Mouse (Mus musculus) kidney, postnatal 10 days (tissue): ENCODE measurements around the gene Camkv.

Source experiments
- DNase-seq: peaks from one replicate; pipeline ENCODE4 v3.0.0; 2021; ENCODE audit warnings: mixed read lengths

Gene Camkv

GRCm38 (mm10) chr9:107923956-107924355, 11.5 kb upstream of the Camkv start:
- DNase-seq, result peak; percentile 24

GRCm38 (mm10) chr9:107925251-107925650, 10.2 kb upstream of the Camkv start:
- DNase-seq, result no peak

- DNase-seq, result no peak
These were observed 8.5 kb upstream of the Camkv start for GRCm38 (mm10) chr9:107926920-107927420.

GRCm38 (mm10) chr9:107927749-107928148, 7.7 kb upstream of the Camkv start:
- peak; percentile 38 for DNase-seq

GRCm38 (mm10) chr9:107928169-107928568, 7.3 kb upstream of the Camkv start, which contains the start of gene Actl11:
Gene Actl11, plus strand, starts transcription at chr9:107928469.
- no peak for DNase-seq

- no peak for DNase-seq
These were observed 3.3 kb upstream of the Camkv start for GRCm38 (mm10) chr9:107932221-107932620.

- DNase-seq, result no peak
These were observed 1.3 kb upstream of the Camkv start for GRCm38 (mm10) chr9:107934146-107934545.

- peak; percentile 41 for DNase-seq
These were observed 328 bp downstream of the Camkv start for GRCm38 (mm10) chr9:107935790-107936214.

GRCm38 (mm10) chr9:107936215-107936822, 845 bp downstream of the Camkv start:
- DNase-seq, result no peak

- no peak for DNase-seq
These were observed 1.4 kb downstream of the Camkv start for GRCm38 (mm10) chr9:107936831-107937230.

GRCm38 (mm10) chr9:107947241-107948194, 12.0 kb downstream of the Camkv start:
- DNase-seq, result no peak

GRCm38 (mm10) chr9:107949184-107949921, 13.9 kb downstream of the Camkv start:
- no peak for DNase-seq

- DNase-seq, result no peak
These were observed 14.4 kb downstream of the Camkv start, which contains the start of gene Traip for GRCm38 (mm10) chr9:107949922-107950235. Gene Traip, plus strand, starts transcription at chr9:107950136.

- peak; percentile 96 for DNase-seq
These were observed 15.2 kb downstream of the Camkv start for GRCm38 (mm10) chr9:107950460-107951355.

- no peak for DNase-seq
These were observed 20.3 kb downstream of the Camkv start for GRCm38 (mm10) chr9:107955613-107956289.

GRCm38 (mm10) chr9:107957141-107957540, 21.7 kb downstream of the Camkv start:
- no peak for DNase-seq

GRCm38 (mm10) chr9:107959896-107960295, 24.4 kb downstream of the Camkv start:
- no peak for DNase-seq

GRCm38 (mm10) chr9:107960928-107961327, 25.5 kb downstream of the Camkv start:
- DNase-seq, result no peak

GRCm38 (mm10) chr9:107961351-107961762, 25.9 kb downstream of the Camkv start:
- no peak for DNase-seq

GRCm38 (mm10) chr9:107961881-107962280, 26.4 kb downstream of the Camkv start:
- peak; percentile 58 for DNase-seq

GRCm38 (mm10) chr9:107962916-107963315, 27.4 kb downstream of the Camkv start:
- no peak for DNase-seq
